Mouse (Mus musculus) embryonic facial prominence, embryonic 11.5 days (tissue): ENCODE measurements around the gene Phf21a. TPM values are rescaled to one million over a fixed set of nuclear protein-coding genes. Genes with fewer than 3 reads are reported as not detected.
A peak's percentile ranks its signal among the peaks of the same experiment; 100 is the strongest.

Experiments
- ATAC-seq: fragments of 200-750 bp; cut with Nextera tagmentation; replicated peaks from 2 replicates; pipeline ENCODE4 v1.8.0; 2017; ENCODE audit warnings: low read depth; ENCODE audit not compliant: insufficient number of reproducible peaks, low FRiP score, low TSS enrichment
- DNase-seq: peaks from one replicate; pipeline ENCODE4 v3.0.0-alpha.2; 2015; ENCODE audit warnings: low spot score
- H3K27ac ChIP-seq: fragments of 300-500 bp; sonication (generic); replicated peaks from 2 replicates; pipeline ENCODE4 v1.5.1; 2014; ENCODE audit warnings: mild to moderate bottlenecking, low read depth, low read length, control low read depth
- H3K27me3 ChIP-seq: fragments of 300-500 bp; sonication (generic); 2 replicates; pipeline ENCODE4 v1.6.1; 2014; ENCODE audit warnings: mild to moderate bottlenecking, low read length, moderate library complexity, mixed read lengths; ENCODE audit not compliant: control insufficient read depth, insufficient read depth
- H3K36me3 ChIP-seq: fragments of 300-500 bp; sonication (generic); replicated peaks from 2 replicates; pipeline ENCODE4 v1.6.1; 2014; ENCODE audit warnings: low read depth, mild to moderate bottlenecking, low read length, moderate library complexity, mixed read lengths; ENCODE audit not compliant: control insufficient read depth, insufficient read depth
- H3K4me1 ChIP-seq: fragments of 300-500 bp; sonication (generic); 2 replicates; pipeline ENCODE4 v1.6.1; 2014; ENCODE audit warnings: low read length, mixed read lengths; ENCODE audit not compliant: control insufficient read depth, insufficient read depth
- H3K4me2 ChIP-seq: fragments of 300-500 bp; sonication (generic); 2 replicates; pipeline ENCODE4 v1.6.1; 2014; ENCODE audit warnings: low read depth, mild to moderate bottlenecking, control low read depth, low read length, moderate library complexity
- H3K4me3 ChIP-seq: fragments of 300-500 bp; sonication (generic); 2 replicates; pipeline ENCODE4 v1.5.1; 2014; ENCODE audit warnings: low read depth, low read length, control low read depth
- H3K9ac ChIP-seq: fragments of 300-500 bp; sonication (generic); replicated peaks from 2 replicates; pipeline ENCODE4 v1.6.1; 2014; ENCODE audit warnings: mild to moderate bottlenecking, control low read depth, low read length
- H3K9me3 ChIP-seq: fragments of 300-500 bp; sonication (generic); replicated peaks from 2 replicates; pipeline ENCODE4 v1.6.1; 2016; ENCODE audit warnings: mild to moderate bottlenecking, low read length, inconsistent platforms, mixed read lengths; ENCODE audit not compliant: control insufficient read depth
- whole genome bisulfite sequencing: fragments of 180-500 bp; shearing (Covaris S2); extraction: QIAGEN DNeasy Blood & Tissue Kit; methylation state at CpG from one replicate; pipeline ENCODE4 v1.1.7; 2014; 5-methylcytosine and 5-hydroxymethylcytosine counted together
- polyA plus RNA-seq: library from polyadenylated mRNA; unstranded; fragments of >200 nt; fragmentation: Nextera tagmentation; extraction: Ambion mirVana; gene quantifications from 2 replicates; pipeline ENCODE4 v1.2.1, GENCODE M21; 2014

Gene Phf21a
- polyA plus RNA-seq, 1 experiment from 2014 or later, result 41.8 TPM

DNA sequence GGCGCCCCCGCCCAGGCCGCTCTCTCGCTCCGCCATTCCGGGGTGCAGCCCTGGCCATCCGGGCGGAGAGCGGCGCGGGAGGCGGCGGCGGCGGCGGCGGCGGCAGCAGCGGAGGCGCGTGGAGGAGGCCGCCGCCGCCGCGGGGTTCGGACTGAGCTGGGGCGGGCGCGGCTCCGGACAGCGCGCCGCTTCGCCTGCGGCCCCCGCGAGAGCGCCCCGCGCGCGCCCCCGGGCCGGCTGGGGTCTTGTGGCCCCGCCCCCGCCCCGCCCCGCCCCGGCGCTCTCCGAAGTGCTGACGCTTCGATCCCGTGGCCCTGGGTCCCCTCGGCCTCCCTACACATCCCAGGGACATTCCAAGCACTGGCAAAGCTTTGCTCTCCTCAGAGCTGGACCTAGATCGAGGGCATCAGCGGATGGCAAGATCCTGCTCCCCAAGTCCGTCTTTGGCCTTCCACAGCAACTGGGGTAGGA is 308.2 kb downstream of the Phf21a start, which contains the start of gene Mapk8ip1:
Gene Mapk8ip1, minus strand, starts transcription at position 173 of the 471 bp plus-strand sequence.
- Histone ChIP-seq H3K27me3 (no peaks in the 10 kb centered on the region), H3K4me1 (no peaks in the 10 kb centered on the region), H3K9me3 (no peaks in the 10 kb centered on the region), H3K36me3 (peaks cover 3% of the 10 kb centered on the region; the same call in 1 of the 2 replicates), H3K4me2 (peak within 1 kb of the TSS; percentile 95), H3K27ac (0 out of 2 replicates have a peak within 1 kb of the TSS, but pooled peaks have one; percentile 20), H3K4me3 (peak within 1 kb of the TSS; percentile 63), H3K9ac (peak within 1 kb of the TSS; percentile 71)
- peak; percentile 75 for DNase-seq
- WGBS, result 3% methylated on average over 24 of the region's 59 CpGs
- ATAC-seq, result peak; percentile 54; the same call in 1 of the 2 replicates

DNA sequence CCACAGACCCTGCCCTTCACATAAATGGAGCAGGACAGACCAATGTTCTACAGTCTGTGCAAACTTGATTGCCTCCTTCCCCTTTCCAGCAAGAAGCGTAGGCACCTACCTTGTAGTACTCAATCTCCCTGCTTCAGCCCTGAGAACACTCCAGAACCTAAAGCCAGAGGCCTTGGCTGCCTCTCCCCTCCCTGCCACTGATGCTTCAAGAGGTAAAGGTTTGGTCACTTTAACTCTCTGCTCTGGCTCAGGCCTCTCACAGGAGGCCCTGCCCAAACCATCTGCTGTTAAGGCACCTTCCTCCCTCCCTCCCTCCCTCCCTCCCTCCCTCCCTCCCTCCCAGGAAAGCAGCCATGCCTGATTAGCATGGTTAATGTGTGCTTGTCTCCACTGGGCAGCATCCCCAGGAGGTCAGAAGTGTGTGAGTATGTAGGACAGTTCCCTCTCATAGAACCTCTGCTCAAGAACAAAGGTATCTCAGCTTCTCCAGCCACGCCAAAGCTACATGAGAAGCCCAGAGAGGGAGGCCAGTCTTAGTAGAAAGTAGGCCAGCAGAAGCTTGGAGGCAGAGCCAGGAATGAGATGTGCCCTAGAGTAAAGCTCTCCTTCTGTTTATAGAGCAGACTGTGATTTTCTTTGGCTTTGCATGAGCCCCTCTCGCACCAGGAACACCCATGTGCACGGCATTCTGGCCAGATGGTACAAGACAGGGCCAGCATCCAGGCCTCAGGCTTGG is 309.8 kb downstream of the Phf21a start:
- H3K9me3 ChIP-seq, result no peaks in the 10 kb centered on the region
- no peak overlapping the region for H3K27ac ChIP-seq
- no peak for DNase-seq
- no peaks in the 10 kb centered on the region for H3K27me3 ChIP-seq
- ATAC-seq, result no peak
- H3K4me3 ChIP-seq, result no peak overlapping the region
- no peak overlapping the region for H3K4me2 ChIP-seq
- H3K36me3 ChIP-seq, result peaks cover 3% of the 10 kb centered on the region; the same call in 1 of the 2 replicates
- WGBS, result 74% methylated on average over 4 of the region's 4 CpGs
- H3K9ac ChIP-seq, result no peak overlapping the region
- no peaks in the 10 kb centered on the region for H3K4me1 ChIP-seq

DNA sequence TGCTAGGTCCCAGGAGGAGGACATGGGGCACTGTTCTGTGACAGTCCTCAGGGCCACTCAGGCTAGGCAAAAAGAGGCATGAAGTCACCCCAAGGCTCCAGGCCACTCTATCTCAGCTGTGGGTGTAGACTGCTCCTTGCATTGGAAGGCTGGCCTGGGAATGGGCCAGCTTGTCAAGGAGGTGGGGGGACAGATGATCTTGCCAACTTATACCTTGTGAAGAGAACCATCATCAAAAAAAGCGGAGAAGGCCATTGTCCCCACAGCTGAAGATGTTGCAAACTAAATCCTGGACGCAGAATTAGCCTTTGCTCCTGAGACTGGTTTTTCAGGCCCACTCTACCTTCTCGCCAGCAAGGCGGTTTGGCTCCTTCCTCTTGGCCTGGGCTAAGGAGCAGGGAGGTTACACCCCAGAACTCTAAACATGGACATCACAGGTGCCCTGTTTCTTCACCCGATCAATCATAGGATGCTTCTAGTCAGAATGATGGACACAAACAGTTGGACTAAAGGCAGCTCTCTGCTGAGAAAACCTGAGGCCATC is 310.9 kb downstream of the Phf21a start:
- H3K9ac ChIP-seq, result no peak overlapping the region
- peaks cover 4% of the 10 kb centered on the region for H3K36me3 ChIP-seq
- no peak overlapping the region for H3K4me3 ChIP-seq
- no peaks in the 10 kb centered on the region for H3K4me1 ChIP-seq
- no peak overlapping the region for H3K4me2 ChIP-seq
- H3K9me3 ChIP-seq, result no peaks in the 10 kb centered on the region
- ATAC-seq (no peak), DNase-seq (no peak)
- H3K27me3 ChIP-seq, result no peaks in the 10 kb centered on the region
- WGBS, result 91% methylated on average over 5 of the region's 5 CpGs
- H3K27ac ChIP-seq, result no peak overlapping the region

DNA sequence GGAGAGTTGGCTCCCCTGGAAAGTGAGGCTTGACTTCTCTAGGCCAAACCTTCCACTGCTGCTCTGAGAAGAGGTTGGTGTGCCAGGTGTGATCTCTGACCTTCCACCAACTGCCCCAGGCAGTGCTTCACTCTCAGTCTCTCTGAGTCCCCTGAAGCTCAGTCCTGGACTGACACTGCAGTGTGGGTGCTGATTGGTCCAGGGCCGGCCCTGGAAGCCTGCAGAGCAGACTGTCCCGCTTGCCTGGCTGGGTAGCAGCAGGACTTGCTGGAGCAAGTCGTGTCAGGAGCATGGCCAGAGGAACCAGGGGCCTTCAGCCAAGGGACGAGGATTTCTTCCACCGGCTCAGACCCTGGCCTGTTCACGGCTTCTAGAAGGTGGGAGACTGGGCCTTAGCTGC is 311.8 kb downstream of the Phf21a start:
- Histone ChIP-seq H3K4me2 (no peak overlapping the region), H3K4me3 (no peak overlapping the region), H3K27ac (no peak overlapping the region), H3K4me1 (no peaks in the 10 kb centered on the region), H3K9ac (no peak overlapping the region), H3K9me3 (no peaks in the 10 kb centered on the region), H3K27me3 (no peaks in the 10 kb centered on the region), H3K36me3 (peaks cover 7% of the 10 kb centered on the region)
- ATAC-seq, result no peak
- no peak for DNase-seq
- 73% methylated on average over 6 of the region's 6 CpGs for WGBS

DNA sequence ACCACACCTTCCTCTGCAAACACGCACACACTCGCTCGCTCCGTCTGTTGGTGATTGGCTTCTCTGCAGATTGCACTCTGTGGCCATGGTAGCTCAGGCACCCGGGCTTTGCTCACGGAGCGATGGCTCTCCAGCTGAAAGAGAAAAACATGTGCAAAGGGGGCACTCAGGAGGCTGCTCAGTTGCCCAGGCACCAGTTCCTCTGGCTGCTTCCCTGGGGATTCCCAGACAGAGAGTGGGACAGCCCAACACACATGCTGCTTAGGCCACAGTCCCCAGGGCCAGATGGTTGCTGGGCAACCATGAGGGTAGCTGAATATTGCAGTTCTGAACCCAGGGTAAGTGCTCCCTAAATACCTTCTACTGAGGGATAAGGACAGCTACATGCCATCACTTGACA is 312.8 kb downstream of the Phf21a start:
- no peak overlapping the region for H3K27ac ChIP-seq
- WGBS, result 93% methylated on average over 7 of the region's 7 CpGs
- no peaks in the 10 kb centered on the region for H3K4me1 ChIP-seq
- H3K9me3 ChIP-seq, result no peaks in the 10 kb centered on the region
- H3K4me2 ChIP-seq, result no peak overlapping the region
- ATAC-seq (no peak), DNase-seq (no peak)
- H3K27me3 ChIP-seq, result no peaks in the 10 kb centered on the region
- H3K4me3 ChIP-seq, result no peak overlapping the region
- peaks cover 7% of the 10 kb centered on the region for H3K36me3 ChIP-seq
- no peak overlapping the region for H3K9ac ChIP-seq

DNA sequence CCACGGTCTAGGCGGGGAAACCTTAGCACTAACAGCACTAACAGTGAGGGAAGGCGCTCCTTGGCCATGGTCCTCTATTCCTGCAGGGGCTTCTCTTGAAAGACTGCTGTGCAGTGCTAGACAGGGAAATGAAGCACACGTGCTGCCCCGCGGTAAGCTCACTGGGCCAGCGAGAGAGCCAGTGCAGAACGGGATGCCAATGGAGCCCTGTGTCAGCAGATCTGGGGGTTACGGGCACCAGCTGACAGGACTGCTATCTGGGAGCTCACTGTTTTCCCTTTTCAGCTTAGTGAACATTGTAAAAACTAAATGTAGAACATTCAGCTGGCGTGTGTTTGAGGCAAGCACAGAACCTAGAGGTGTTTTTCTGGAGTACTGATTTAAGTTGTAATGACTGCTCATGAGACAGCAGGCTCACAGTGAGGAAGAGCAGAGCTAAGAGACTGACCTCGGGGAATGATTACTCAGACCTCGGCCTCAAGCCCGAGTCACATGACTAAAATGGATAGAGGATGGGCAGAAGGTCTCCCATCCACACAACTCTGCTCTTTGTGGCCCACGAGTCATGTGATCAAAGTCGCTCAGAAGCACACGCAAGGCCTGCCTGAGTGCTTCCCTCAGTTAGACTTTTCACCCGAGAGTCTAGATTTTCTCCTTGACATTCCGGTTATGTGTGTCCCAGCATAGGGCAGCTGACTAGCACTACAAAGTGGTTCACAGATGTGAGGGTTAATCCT is 315.6 kb downstream of the Phf21a start:
- 89% methylated on average over 18 of the region's 18 CpGs for WGBS

DNA sequence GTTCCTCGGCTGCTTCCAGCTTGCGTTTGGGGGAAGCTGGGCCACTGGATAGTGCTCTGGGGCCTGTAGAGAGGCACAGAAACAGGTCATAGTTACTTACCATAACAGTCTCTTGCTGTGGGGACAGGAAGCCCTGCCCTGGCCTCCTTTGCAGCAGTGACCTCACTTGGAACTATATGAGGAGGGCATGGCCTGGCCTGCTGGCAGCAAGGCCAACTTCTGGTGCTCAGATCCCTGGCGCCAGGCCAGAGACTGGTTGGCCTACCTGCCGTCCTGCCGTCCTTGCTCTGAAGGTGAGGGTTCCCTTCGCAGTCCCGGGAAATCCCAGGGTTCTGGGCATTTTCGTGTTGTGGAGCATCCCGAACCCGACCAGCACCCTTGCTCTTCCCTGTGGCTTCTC is 318.8 kb downstream of the Phf21a start:
- ATAC-seq, result no peak

More for the DNA sequence above, 315.6 kb downstream of the Phf21a start:
- no peaks in the 10 kb centered on the region for H3K27me3 ChIP-seq
- no peak overlapping the region for H3K4me3 ChIP-seq
- H3K27ac ChIP-seq, result no peak overlapping the region
- H3K4me1 ChIP-seq, result no peaks in the 10 kb centered on the region
- DNase-seq (no peak), ATAC-seq (no peak)
- peaks cover 9% of the 10 kb centered on the region for H3K36me3 ChIP-seq
- no peaks in the 10 kb centered on the region for H3K9me3 ChIP-seq
- H3K9ac ChIP-seq, result no peak overlapping the region
- no peak overlapping the region for H3K4me2 ChIP-seq

More for the DNA sequence above, 318.8 kb downstream of the Phf21a start:
- Histone ChIP-seq H3K36me3 (peaks cover 10% of the 10 kb centered on the region), H3K9me3 (no peaks in the 10 kb centered on the region), H3K4me3 (no peak overlapping the region), H3K9ac (no peak overlapping the region), H3K27me3 (no peaks in the 10 kb centered on the region), H3K27ac (no peak overlapping the region), H3K4me2 (no peak overlapping the region), H3K4me1 (no peaks in the 10 kb centered on the region)
- no peak for DNase-seq
- 94% methylated on average over 10 of the region's 10 CpGs for WGBS
